Mouse (Mus musculus) testis, adult 2 months (tissue): Measurements from ENCODE around the gene Ctnna2.

Experiments
- CTCF ChIP-seq: fragments of 200-500 bp; IDR thresholded peaks from 2 replicates; pipeline ENCODE4 v1.5.1; 2012; ENCODE audit warnings: low read depth, mild to moderate bottlenecking, inconsistent platforms, low read length, moderate library complexity; ENCODE audit not compliant: control insufficient read depth, insufficient read depth, insufficient replicate concordance
- POLR2A ChIP-seq: fragments of 200-500 bp; IDR thresholded peaks from 2 replicates; pipeline ENCODE4 v1.6.1; 2012; ENCODE audit warnings: low read depth, mild to moderate bottlenecking, inconsistent platforms, low read length, moderate library complexity; ENCODE audit not compliant: control insufficient read depth

GRCm38 (mm10) chr6:77868119-77868518 lies 111.4 kb downstream of the Ctnna2 start:
- TF ChIP-seq POLR2A (no peak), CTCF (no peak)
